In genomic region chr6:72562486-72562885, GRCm38 (mm10) we compare ENCODE assay signal across 21 mouse cellular contexts. TPM values are rescaled to one million over a fixed set of nuclear protein-coding genes. Genes with fewer than 3 reads are reported as not detected.
A peak's percentile ranks its signal among the peaks of the same experiment; 100 is the strongest.
DNase-seq lines count a peak whose midpoint lies in the region; ATAC-seq and TF ChIP-seq lines count a peak whose summit lies in the region.
"Had no signal": no experiment of that assay in that cellular context is flagged by ENCODE, and none has a peak within 500 bp of the region (broad histone marks: within the 10 kb centered on the region; RNA-seq: fewer than 3 reads in every experiment).

No protein-coding gene starts in this region.

- no peaks in the 10 kb centered on the region for H3K36me3 ChIP-seq in heart, embryonic 10.5 days
- H3K36me3 ChIP-seq in heart, adult 2 months (ENCODE audit: control insufficient read depth, insufficient read depth, low read length), result no peaks in the 10 kb centered on the region
- H3K36me3 ChIP-seq in kidney, embryonic 15.5 days, result peaks cover 4% of the 10 kb centered on the region
- no peaks in the 10 kb centered on the region for H3K36me3 ChIP-seq in E14TG2a.4 (ENCODE audit: insufficient read depth, low read length)
- no peaks in the 10 kb centered on the region for H3K36me3 ChIP-seq in embryonic facial prominence, embryonic 14.5 days (ENCODE audit: control insufficient read depth, insufficient read depth, low read length)
- H3K36me3 ChIP-seq: heart, embryonic 15.5 days; limb, embryonic 12.5 days; lung, embryonic 15.5 days; midbrain, embryonic 12.5 days had no signal

- no peak for DNase-seq in heart, embryonic 10.5 days (ENCODE audit: low spot score)
- no peak for DNase-seq in heart, adult 2 months
- DNase-seq in kidney, postnatal 4 days, result no peak
- peak; percentile 31 for DNase-seq in embryonic facial prominence, embryonic 14.5 days (ENCODE audit: low spot score)
- no peak for DNase-seq in frontal cortex, postnatal 36 days (ENCODE audit: low spot score in 2 of 2)
- DNase-seq in adrenal gland, postnatal 36 days, result no peak
- DNase-seq: cerebellum, adult 9-10 months; forebrain, postnatal 0 days; layer of hippocampus, adult 9-11 months; right cerebral cortex, postnatal 4 days had no signal

- H3K9ac ChIP-seq in heart, adult 2 months (ENCODE audit: low read depth, low read length), result no peak overlapping the region
- H3K9ac ChIP-seq in kidney, embryonic 15.5 days, result no peak overlapping the region
- H3K9ac ChIP-seq in embryonic facial prominence, embryonic 14.5 days (ENCODE audit: low read depth, low read length), result no peak overlapping the region
- H3K9ac ChIP-seq: embryonic facial prominence, embryonic 15.5 days; forebrain, postnatal 0 days; heart, embryonic 15.5 days; limb, embryonic 12.5 days; liver, embryonic 14.5 days; lung, embryonic 15.5 days; midbrain, embryonic 12.5 days had no signal

- intact Hi-C loops in heart, adult 2 months (cut with DNase I), result no loop called here

- 52% methylated on average over 6 of the region's 6 CpGs for WGBS in heart, embryonic 10.5 days
- WGBS in heart, adult 2 months, result 65% methylated on average over 6 of the region's 6 CpGs
- 45% methylated on average over 6 of the region's 6 CpGs for WGBS in kidney, embryonic 15.5 days
- 41% methylated on average over 6 of the region's 6 CpGs for WGBS in embryonic facial prominence, embryonic 14.5 days

- no peaks in the 10 kb centered on the region for H3K79me2 ChIP-seq in heart, adult 2 months (replicated peaks; ENCODE audit: control insufficient read depth, insufficient read depth, low read length)

- TF ChIP-seq EP300 in heart, adult 2 months (IDR thresholded peaks at IDR 0.05; ENCODE audit: insufficient read depth, low read depth, low read length), result no peak

- no peaks in the 10 kb centered on the region for H3K9me3 ChIP-seq in heart, embryonic 10.5 days
- no peaks in the 10 kb centered on the region for H3K9me3 ChIP-seq in kidney, embryonic 15.5 days (replicated peaks)
- no peaks in the 10 kb centered on the region for H3K9me3 ChIP-seq in E14TG2a.4 (ENCODE audit: low read length)
- no peaks in the 10 kb centered on the region for H3K9me3 ChIP-seq in embryonic facial prominence, embryonic 14.5 days (ENCODE audit: control insufficient read depth, low read length)
- H3K9me3 ChIP-seq: embryonic facial prominence, embryonic 15.5 days; heart, embryonic 15.5 days; limb, embryonic 12.5 days; lung, embryonic 15.5 days; midbrain, embryonic 12.5 days had no signal

- 0 out of 2 replicates have a peak, but pooled peaks have one; percentile 12 for ATAC-seq in kidney, embryonic 15.5 days (replicated peaks; ENCODE audit: low FRiP score)
- ATAC-seq in embryonic facial prominence, embryonic 14.5 days (ENCODE audit: low read depth), result peak; percentile 20; the same call in 1 of the 2 replicates
- ATAC-seq: forebrain, postnatal 0 days had no signal

- H3K4me1 ChIP-seq in heart, embryonic 10.5 days, result peaks cover 25% of the 10 kb centered on the region
- H3K4me1 ChIP-seq in heart, adult 2 months (ENCODE audit: control insufficient read depth, insufficient read depth, low read length), result peaks cover 1% of the 10 kb centered on the region
- H3K4me1 ChIP-seq in kidney, embryonic 15.5 days, result peaks cover 24% of the 10 kb centered on the region
- H3K4me1 ChIP-seq in E14TG2a.4 (replicated peaks; ENCODE audit: low read depth, low read length), result peaks cover 59% of the 10 kb centered on the region
- no peaks in the 10 kb centered on the region for H3K4me1 ChIP-seq in embryonic facial prominence, embryonic 14.5 days (ENCODE audit: control insufficient read depth, insufficient read depth, low read length)

- TF ChIP-seq POLR2A in heart, adult 2 months (IDR thresholded peaks at IDR 0.05; ENCODE audit: insufficient read depth, low read depth, low read length), result no peak

- no peak overlapping the region for H3K4me2 ChIP-seq in kidney, embryonic 15.5 days
- H3K4me2 ChIP-seq in embryonic facial prominence, embryonic 14.5 days (ENCODE audit: low read depth, low read length), result no peak overlapping the region
- H3K4me2 ChIP-seq: embryonic facial prominence, embryonic 15.5 days; heart, embryonic 15.5 days; limb, embryonic 12.5 days; lung, embryonic 15.5 days; midbrain, embryonic 12.5 days had no signal

- H3K4me3 ChIP-seq in heart, embryonic 10.5 days, result no peak overlapping the region
- no peak overlapping the region for H3K4me3 ChIP-seq in heart, adult 2 months
- H3K4me3 ChIP-seq in kidney, embryonic 15.5 days (replicated peaks), result no peak overlapping the region
- 0 out of 2 replicates have a peak overlapping the region, but pooled peaks have one; percentile 23 for H3K4me3 ChIP-seq in E14TG2a.4 (replicated peaks; ENCODE audit: low read length)
- H3K4me3 ChIP-seq in embryonic facial prominence, embryonic 14.5 days (ENCODE audit: low read depth, low read length), result no peak overlapping the region
- H3K4me3 ChIP-seq: embryonic facial prominence, embryonic 15.5 days; heart, embryonic 15.5 days; limb, embryonic 12.5 days; lung, embryonic 15.5 days; midbrain, embryonic 12.5 days had no signal

- H3K27ac ChIP-seq in heart, embryonic 10.5 days, result peak overlapping the region; percentile 43; the same call in 1 of the 2 replicates
- no peak overlapping the region for H3K27ac ChIP-seq in heart, adult 2 months
- peak overlapping the region; percentile 18; the same call in 1 of the 2 replicates for H3K27ac ChIP-seq in kidney, embryonic 15.5 days
- no peak overlapping the region for H3K27ac ChIP-seq in embryonic facial prominence, embryonic 14.5 days (replicated peaks; ENCODE audit: low read depth, low read length)
- H3K27ac ChIP-seq: heart, embryonic 15.5 days; limb, embryonic 12.5 days; liver, embryonic 14.5 days; lung, embryonic 15.5 days; midbrain, embryonic 12.5 days had no signal

- no peaks in the 10 kb centered on the region for H3K27me3 ChIP-seq in heart, embryonic 10.5 days (ENCODE audit: insufficient read depth, poor library complexity, severe bottlenecking)
- no peaks in the 10 kb centered on the region for H3K27me3 ChIP-seq in heart, adult 2 months (ENCODE audit: control insufficient read depth, insufficient read depth, low read length)
- H3K27me3 ChIP-seq in kidney, embryonic 15.5 days, result no peaks in the 10 kb centered on the region
- H3K27me3 ChIP-seq in E14TG2a.4 (ENCODE audit: insufficient read depth, low read length), result no peaks in the 10 kb centered on the region
- H3K27me3 ChIP-seq in embryonic facial prominence, embryonic 14.5 days (replicated peaks; ENCODE audit: control insufficient read depth, insufficient read depth, low read length), result no peaks in the 10 kb centered on the region
- H3K27me3 ChIP-seq: embryonic facial prominence, embryonic 15.5 days; heart, embryonic 15.5 days; limb, embryonic 12.5 days; lung, embryonic 15.5 days; midbrain, embryonic 12.5 days had no signal

- TF ChIP-seq CTCF in heart, adult 2 months (IDR thresholded peaks at IDR 0.05), result no peak
- TF ChIP-seq CTCF in E14TG2a.4 (conservative IDR thresholded peaks at IDR 0.05; ENCODE audit: low read length), result no peak

RNA-seq across cellular contexts. Expression of gene Capg, which starts 18.3 kb away (rescaled TPM):
- polyA plus RNA-seq in heart, embryonic 10.5 days (2016; fragmentation: Nextera tagmentation; extraction: Ambion mirVana), result 23.2 and 23.8 TPM in 2 replicates
- total RNA-seq in heart, adult 2 months (2021), result 10 to 100 TPM in 1 of 2 experiments, 1 to 10 TPM in 1; 9.5 to 10.8 TPM
- 12.6 and 16.1 TPM in 2 replicates for polyA plus RNA-seq in heart, adult 2 months (2012; rRNA removed)
- 68.4 and 70.7 TPM in 2 replicates for polyA plus RNA-seq in kidney, embryonic 15.5 days (2015; fragmentation: Nextera tagmentation; extraction: Ambion mirVana)
- 70.8 and 75.9 TPM in 2 replicates for polyA plus RNA-seq in embryonic facial prominence, embryonic 14.5 days (2014; fragmentation: Nextera tagmentation; extraction: Ambion mirVana)
- total RNA-seq in adrenal gland, postnatal 36 days (2021), result 10 to 100 TPM; 41.3 to 45.5 TPM

RNA-seq across cellular contexts. Expression of gene Elmod3, which starts 35.7 kb away (rescaled TPM):
- polyA plus RNA-seq in heart, embryonic 10.5 days (2016; fragmentation: Nextera tagmentation; extraction: Ambion mirVana), result 12.9 and 13.3 TPM in 2 replicates
- 10 to 100 TPM; 12.8 to 16.5 TPM for total RNA-seq in heart, adult 2 months (2021)
- 25.5 and 32.8 TPM in 2 replicates for polyA plus RNA-seq in heart, adult 2 months (2012; rRNA removed)
- polyA plus RNA-seq in kidney, embryonic 15.5 days (2015; fragmentation: Nextera tagmentation; extraction: Ambion mirVana), result 14.6 and 16.8 TPM in 2 replicates
- polyA plus RNA-seq in embryonic facial prominence, embryonic 14.5 days (2014; fragmentation: Nextera tagmentation; extraction: Ambion mirVana), result 18.7 and 18.8 TPM in 2 replicates
- 10 to 100 TPM; 16.0 to 17.4 TPM for total RNA-seq in adrenal gland, postnatal 36 days (2021)

RNA-seq across cellular contexts. Expression of gene Retsat, which starts 35.8 kb away (rescaled TPM):
- 13.5 and 17.0 TPM in 2 replicates for polyA plus RNA-seq in heart, embryonic 10.5 days (2016; fragmentation: Nextera tagmentation; extraction: Ambion mirVana)
- 100 to 1,000 TPM; 155 to 181 TPM for total RNA-seq in heart, adult 2 months (2021)
- 57.1 and 83.3 TPM in 2 replicates for polyA plus RNA-seq in heart, adult 2 months (2012; rRNA removed)
- polyA plus RNA-seq in kidney, embryonic 15.5 days (2015; fragmentation: Nextera tagmentation; extraction: Ambion mirVana), result 22.1 and 24.6 TPM in 2 replicates
- polyA plus RNA-seq in embryonic facial prominence, embryonic 14.5 days (2014; fragmentation: Nextera tagmentation; extraction: Ambion mirVana), result 16.4 and 18.2 TPM in 2 replicates
- 100 to 1,000 TPM; 295 to 376 TPM for total RNA-seq in adrenal gland, postnatal 36 days (2021)

RNA-seq across cellular contexts. Expression of gene Sh2d6, which starts 41.0 kb away (rescaled TPM):
- polyA plus RNA-seq in heart, embryonic 10.5 days (2016; fragmentation: Nextera tagmentation; extraction: Ambion mirVana), result 0.15 TPM in 1 of 2 replicates, not detected in the other
- total RNA-seq in heart, adult 2 months (2021), result not detected
- 0.21 TPM in 1 of 2 replicates, not detected in the other for polyA plus RNA-seq in heart, adult 2 months (2012; rRNA removed)
- 0.13 and 0.14 TPM in 2 replicates for polyA plus RNA-seq in kidney, embryonic 15.5 days (2015; fragmentation: Nextera tagmentation; extraction: Ambion mirVana)
- polyA plus RNA-seq in embryonic facial prominence, embryonic 14.5 days (2014; fragmentation: Nextera tagmentation; extraction: Ambion mirVana), result not detected in 2 replicates
- total RNA-seq in adrenal gland, postnatal 36 days (2021), result under 1 TPM in 1 of 2 experiments, not detected in 1; 0.40 TPM
- total RNA-seq: MEL; monocyte, adult 5-6 weeks had no signal
- polyA plus RNA-seq: heart, embryonic 15.5 days; liver, embryonic 14.5 days; lung, embryonic 15.5 days; neural tube, embryonic 11.5 days had no signal

RNA-seq across cellular contexts. Expression of gene Tgoln1, which starts 54.3 kb away (rescaled TPM):
- polyA plus RNA-seq in heart, embryonic 10.5 days (2016; fragmentation: Nextera tagmentation; extraction: Ambion mirVana), result 27.9 and 29.1 TPM in 2 replicates
- 10 to 100 TPM; 60.1 to 68.0 TPM for total RNA-seq in heart, adult 2 months (2021)
- 29.0 and 55.7 TPM in 2 replicates for polyA plus RNA-seq in heart, adult 2 months (2012; rRNA removed)
- polyA plus RNA-seq in kidney, embryonic 15.5 days (2015; fragmentation: Nextera tagmentation; extraction: Ambion mirVana), result 37.5 and 39.5 TPM in 2 replicates
- polyA plus RNA-seq in embryonic facial prominence, embryonic 14.5 days (2014; fragmentation: Nextera tagmentation; extraction: Ambion mirVana), result 33.8 and 34.7 TPM in 2 replicates
- 100 to 1,000 TPM; 222 to 238 TPM for total RNA-seq in adrenal gland, postnatal 36 days (2021)

Comparison
In these comparisons a context has a peak if more than half of its experiments do, and no peak if none do; other contexts are left out.
1. H3K27ac ChIP-seq: peak in heart, embryonic 10.5 days (single experiment) and kidney, embryonic 15.5 days (single experiment); none in heart, adult 2 months (single experiment) and embryonic facial prominence, embryonic 14.5 days (single experiment).